Mouse (Mus musculus) T-helper 17 cell (primary cell): ENCODE results near the gene Lzts3.

Experiments
- in situ Hi-C, 2 experiments: fragments of 300-600 bp; cut with MboI, MseI; formaldehyde crosslinking; loops; 1 replicate in 1 of 2; 2 replicates in 1 of 2; pipeline ENCODE4 v1.15.1; 2025; ENCODE audit warnings: high pct_unique_total_duplicates in 2 of 2

Lzts3 gene

DNA sequence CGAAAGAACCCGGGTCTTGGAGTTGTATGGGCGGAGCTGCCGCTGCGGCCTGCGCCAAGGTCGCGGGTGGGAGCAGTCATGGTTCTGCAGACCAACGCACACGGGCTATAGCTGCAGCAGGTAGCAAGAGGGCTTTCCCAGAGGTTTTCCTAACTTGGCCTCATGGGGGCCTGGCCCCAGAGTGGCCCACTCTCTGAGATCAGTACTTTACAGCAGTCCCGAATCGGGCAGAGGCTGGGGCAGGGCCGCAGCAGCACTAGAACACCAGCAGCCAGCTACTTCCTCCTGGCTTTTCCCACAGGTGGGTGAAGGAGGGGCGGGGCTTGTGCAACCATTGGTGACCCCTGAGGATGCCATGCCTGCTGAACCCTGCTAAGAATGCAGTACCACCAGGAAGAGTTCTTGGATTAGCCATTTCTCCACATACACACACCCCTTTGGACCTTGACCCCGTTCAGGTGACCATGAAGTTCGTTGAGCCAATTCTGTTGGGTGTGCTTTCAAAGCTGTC, 4.4 kb downstream of the Lzts3 start:
- in situ Hi-C loops: loop anchor here in 1 of 2 experiments (5.0 kb wide), 1 partner anchor 59 kb away; the partner anchor contains the start of gene Slc4a11

DNA sequence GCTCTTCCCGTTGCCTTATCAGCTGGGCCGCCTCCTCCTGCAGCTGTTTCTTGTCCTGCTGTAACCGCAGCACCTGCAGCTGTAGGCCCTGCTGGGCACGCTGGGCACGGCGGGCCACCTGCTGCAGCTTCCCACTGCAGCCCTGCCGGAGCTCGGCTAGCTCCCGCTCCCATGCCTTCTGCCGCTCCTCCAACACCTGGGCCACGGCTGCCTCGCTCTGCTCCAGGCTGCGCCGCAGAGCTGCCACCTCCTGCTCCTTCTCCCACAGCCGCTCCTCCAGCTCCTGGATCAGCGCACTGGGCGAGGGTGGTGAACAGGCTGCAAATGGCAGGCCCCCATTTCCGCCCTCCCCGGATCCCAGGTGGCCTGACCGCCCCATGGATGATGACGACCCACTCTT, 6.8 kb downstream of the Lzts3 start:
- in situ Hi-C loops: loop anchor here in 1 of 2 experiments (5.0 kb wide), 1 partner anchor 61 kb away; the partner anchor contains the start of gene Slc4a11

DNA sequence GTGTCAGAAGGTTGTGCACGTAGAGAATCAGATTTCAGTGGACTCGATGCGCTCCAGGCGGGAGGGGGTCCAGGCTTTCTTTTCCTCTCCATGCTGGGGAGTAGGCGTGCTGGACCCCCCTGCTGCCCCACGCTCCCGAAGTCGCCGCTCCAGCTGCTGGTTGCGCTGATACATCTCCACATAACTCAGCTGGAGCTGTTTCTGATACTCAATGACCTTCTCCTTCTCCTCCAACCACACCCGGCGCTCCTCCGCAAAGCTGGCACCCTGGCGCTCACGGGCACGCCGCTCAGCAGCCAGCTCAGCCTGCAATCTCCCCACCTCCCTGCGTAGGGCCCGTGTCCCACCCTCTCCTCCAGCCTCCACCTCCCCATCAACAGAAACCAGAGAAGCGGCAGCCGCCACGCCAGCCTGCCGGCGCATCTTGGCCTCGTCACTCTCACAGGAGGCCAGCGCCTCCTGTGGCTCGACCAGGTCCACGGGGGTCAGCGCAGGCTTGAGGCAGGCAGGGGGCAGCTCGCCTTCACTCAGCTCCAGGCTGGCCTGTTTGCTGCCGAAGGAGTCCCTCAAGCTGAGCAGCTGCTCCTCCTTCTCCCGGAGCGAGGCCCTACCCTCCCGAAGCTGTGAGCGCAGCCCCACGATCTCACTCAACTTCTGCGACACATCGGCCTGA, 7.7 kb downstream of the Lzts3 start:
- in situ Hi-C loops: loop anchor here in 1 of 2 experiments (5.0 kb wide), 1 partner anchor 62 kb away; the partner anchor contains the start of gene Slc4a11

DNA sequence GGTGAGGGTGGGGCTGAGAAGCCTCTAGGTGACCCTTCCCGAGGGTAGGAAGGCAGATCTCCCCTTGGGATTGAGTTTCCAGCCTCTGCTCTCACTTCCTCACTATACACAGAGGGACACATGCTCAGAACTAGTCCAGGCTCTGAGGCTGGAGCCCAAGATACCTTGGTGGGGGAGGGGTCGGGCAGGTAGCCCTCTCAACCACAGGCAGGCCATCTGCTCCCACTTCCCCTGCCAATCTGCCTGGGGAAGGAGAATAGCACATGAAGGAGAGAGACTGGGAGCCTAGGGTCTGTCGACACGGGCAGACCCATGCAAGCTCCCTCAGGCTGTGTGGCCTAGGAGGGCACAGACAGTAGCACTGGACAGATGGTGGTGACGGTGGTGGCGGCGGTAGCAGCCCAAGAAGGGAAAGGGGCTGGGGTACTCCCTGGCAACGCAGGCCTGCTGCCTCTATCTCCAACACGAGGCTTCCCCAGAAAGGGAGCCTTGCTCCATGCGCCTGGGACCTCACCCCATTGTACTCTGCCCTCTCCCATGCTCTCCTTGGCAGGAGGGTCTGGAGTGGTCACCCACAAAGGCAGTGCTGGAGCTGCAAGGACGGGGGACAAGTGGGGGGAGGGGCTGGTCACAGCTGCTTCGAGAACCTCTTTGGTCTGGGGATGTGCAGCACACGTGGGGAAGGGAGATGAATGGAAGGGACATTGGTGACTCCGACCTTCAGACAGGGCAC, 8.4 kb downstream of the Lzts3 start:
- in situ Hi-C loops: no loop called here

DNA sequence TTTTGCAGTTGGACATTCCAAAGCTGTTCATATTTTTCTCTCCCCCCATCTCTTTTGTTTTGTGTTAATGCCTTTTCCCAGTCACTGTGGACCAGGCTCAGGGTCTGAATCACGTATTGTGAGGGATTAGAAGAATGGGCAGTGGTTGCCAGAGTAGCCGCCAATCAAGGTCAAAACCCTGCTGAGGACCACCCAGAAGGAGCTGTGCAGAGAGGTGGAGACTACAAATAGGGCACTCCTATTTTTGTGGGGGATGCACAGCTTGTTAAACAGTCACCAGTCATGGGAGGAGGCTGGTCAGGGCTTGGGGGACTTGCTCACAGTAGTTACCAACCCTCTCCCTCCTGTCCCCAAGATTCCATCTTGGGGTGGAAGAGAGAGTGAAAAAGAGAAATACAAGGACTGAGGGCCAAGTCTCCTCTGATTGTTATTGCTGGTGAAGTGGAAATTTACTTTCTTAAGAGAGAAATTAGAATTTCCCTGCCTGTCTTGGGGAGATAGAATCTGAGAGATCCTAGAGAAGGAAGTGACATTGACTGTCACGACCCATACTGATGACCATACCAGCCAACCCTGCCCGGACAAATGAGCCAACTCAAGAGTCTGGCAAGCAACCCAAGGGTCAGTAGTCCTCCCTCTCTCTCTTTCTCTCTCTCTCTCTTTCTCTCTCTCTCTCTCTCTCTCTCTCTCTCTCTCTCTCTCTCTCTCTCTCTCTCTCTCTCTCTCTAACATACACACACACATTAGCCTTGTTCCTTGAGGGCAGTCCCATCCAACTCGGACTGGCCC, 9.5 kb downstream of the Lzts3 start:
- in situ Hi-C loops: no loop called here

DNA sequence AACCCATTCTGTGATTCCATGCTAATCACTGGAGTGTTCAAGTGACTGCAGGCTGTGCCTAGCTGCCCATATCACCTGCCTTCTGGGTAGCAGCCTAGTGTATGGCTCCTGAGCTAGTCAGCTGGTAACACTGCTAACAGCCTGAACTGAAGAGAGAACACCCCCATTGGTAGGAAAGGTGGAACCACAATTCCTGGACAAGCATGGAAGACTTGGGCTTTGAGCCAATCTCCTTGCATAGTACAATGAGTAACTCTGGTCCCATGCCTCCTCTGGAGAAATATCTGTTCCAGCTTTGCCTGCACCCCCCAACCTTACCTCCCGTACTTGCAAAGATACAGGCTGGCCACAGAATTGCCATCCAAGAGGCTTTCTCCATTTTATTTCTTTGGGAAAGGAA, 10.2 kb downstream of the Lzts3 start:
- in situ Hi-C loops: no loop called here

DNA sequence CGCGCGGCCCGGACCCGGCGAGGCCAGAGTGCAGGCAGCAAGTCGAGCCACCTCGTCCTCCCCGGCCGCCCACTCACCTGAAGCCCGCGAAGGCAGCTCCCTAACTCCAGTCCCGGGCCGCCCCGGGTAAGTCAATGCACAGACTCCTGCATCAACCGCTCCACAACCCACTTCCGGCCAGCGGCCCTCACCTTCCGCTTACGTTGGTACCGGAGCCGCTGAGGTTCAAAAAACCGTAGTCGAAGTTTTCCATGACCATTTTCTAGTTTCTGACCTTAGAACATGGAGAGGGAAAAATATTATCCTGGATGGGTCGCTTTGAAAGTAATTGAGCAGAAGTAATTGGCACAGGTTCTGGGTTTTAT, 12.8 kb downstream of the Lzts3 start, which contains the start of the genes Fastkd5 and Ubox5:
Gene Fastkd5, minus strand, starts transcription at position 189 of the 365 bp plus-strand sequence.
Gene Ubox5, minus strand, starts transcription at position 200 of the 365 bp plus-strand sequence.
- in situ Hi-C loops: loop anchor here in 1 of 2 experiments (10.0 kb wide), 1 partner anchor 1235 kb away; no protein-coding TSS in a partner anchor

DNA sequence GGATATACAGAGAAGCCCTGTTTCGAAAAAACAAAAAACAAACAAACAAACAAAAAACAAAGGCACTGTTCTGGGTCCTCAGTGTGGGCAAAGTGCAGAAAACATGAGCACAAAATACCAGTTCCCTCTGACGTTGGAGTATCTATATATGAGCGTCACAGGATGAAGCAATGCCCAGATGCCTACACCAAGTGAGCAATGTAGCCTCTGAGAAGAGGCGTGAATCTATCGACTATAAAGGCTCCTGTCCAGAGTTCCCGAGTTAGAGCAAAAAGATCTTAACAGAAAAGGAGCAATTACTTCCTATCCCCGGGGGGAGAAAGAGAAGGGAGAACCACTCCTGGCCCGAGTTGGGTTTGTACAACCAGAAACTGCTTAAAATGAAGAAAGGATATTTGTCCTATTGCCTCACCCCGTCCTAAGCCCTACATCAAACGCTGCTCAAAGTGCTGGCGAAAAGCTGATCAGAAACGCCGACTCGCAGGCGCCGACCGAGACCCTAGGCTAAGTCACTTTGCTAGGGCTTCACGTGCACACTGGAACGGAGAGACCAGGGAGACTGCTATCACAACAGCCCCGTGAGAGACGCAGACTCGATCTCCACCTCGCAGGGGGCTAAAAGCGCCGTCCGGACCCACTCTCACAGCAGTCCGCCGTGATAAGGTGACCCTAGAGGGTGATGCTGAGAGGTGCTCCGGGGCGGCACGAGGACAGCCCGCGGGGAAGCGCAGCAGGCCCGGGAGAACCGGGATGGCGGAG, 13.3 kb downstream of the Lzts3 start:
- in situ Hi-C loops: loop anchor here in 1 of 2 experiments (10.0 kb wide), 1 partner anchor 1234 kb away; no protein-coding TSS in a partner anchor

DNA sequence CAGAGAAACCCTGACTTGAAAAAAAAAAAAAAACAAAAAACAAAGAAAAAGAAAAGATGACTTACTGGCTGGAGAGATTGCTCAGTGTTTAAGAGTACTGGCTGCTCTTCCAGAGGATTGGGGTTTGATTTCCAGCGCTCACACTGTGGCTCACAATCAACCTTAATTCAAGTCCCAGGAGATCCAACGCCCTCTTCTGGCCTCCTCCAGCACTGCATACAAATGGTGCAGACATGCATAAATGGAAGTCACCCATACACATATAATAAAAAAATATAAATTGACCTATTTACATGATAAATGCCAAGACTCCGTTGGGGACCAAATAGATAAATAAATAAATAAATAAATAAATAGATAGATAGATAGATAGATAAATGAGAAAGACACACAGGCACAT, 14.2 kb downstream of the Lzts3 start:
- in situ Hi-C loops: loop anchor here in 1 of 2 experiments (10.0 kb wide), 1 partner anchor 1234 kb away; no protein-coding TSS in a partner anchor

DNA sequence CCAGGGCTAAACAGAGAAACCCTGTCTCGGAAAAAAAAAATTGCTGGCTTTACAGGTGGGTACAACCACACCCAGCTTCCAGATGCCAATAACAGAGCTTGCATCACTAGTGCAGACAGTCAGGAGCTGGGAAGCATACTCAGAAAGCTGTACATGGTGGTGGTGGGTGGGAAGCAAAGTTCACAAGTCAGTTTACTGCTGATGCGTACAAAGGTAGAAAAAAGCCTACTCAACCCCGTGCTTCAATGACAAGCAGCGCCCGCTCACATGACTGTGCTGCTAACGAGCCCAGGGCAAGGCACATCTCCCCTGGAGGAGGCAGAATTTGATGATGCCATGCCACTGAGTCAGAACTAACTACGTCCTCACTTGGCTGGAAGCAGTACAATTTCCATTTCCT, 23.6 kb downstream of the Lzts3 start:
- in situ Hi-C loops: loop anchor here in 1 of 2 experiments (10.0 kb wide), 1 partner anchor 146 kb away; no protein-coding TSS in a partner anchor

DNA sequence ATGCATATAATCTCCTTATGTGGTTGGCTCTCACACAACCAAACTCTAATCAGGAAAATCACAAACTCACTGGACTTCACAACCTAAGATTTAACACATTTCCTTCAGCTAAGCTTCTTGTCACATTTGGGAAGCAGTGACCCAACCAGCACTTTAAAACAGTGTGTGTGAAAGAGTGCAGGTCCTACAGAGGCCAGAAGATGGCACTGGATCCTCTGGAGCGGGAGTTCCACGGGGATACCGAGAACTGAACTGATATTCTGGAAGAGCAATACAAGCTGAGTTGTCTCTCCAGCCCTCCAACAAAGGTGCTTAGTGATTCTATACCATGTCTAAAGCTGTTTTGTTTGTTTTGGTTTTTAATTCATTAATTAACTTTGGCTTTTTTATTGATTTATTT, 29.5 kb downstream of the Lzts3 start:
- in situ Hi-C loops: loop anchor here in 1 of 2 experiments (10.0 kb wide), 1 partner anchor 152 kb away; no protein-coding TSS in a partner anchor

DNA sequence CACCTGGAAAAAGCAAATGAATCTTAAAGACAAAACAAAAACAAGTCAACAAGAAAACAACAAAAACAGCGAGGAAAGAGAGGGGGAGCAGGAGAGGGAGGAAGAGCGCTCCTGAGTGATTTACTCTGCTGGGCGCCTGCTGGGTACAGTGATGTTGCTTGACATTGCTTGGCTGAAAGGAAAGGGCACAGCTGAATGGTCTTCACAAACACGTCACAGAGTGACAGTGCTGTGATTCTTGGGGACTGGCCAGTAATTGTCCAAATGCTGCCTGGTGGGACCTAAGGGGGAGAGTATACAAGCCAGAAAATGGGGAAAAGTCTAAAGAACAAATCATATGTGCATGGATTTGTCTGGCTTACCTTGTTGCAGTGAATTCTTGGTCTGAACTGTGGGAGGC, 40.4 kb downstream of the Lzts3 start:
- in situ Hi-C loops: loop anchor here in 1 of 2 experiments (10.0 kb wide), 1 partner anchor 1563 kb away; no protein-coding TSS in a partner anchor

DNA sequence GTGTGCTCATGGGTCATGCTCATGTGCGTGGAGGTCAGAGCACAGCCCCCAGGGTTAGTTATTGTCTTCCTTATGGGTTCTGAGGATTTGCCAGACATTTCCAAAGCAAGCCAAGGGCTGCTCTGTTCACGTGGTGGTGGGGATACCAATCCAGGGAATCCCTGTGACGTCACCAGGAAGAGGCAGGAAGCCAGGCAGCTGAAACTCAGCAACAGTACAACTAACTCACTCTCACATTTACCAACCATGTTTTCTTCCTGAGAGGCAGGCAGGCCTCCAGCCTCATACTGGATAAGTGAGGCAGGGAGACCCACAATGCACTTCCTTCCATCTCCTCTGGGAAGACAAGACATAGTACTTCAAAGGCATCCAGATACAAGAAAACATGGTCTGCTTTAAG, 44.2 kb downstream of the Lzts3 start:
- in situ Hi-C loops: no loop called here

DNA sequence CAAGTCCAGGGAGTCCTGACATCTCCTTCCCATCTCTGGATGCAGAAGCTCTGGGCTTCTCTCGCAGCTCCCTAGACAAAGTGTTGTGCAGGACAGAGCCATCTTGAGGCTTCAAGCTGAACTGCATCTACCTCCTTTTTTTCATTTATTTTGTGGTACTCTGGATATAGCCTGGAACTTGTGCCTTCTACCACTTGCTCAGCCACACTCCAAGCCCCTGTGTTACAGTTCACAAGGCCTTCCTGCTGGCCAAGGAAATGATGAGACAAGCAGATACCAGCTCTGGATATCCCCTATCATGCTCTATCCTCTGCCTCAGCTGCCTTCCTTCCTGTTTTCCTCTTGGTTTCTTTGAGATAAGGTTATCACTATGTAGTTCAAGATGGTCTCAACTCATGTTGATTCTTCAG, 45.0 kb downstream of the Lzts3 start:
- in situ Hi-C loops: no loop called here

DNA sequence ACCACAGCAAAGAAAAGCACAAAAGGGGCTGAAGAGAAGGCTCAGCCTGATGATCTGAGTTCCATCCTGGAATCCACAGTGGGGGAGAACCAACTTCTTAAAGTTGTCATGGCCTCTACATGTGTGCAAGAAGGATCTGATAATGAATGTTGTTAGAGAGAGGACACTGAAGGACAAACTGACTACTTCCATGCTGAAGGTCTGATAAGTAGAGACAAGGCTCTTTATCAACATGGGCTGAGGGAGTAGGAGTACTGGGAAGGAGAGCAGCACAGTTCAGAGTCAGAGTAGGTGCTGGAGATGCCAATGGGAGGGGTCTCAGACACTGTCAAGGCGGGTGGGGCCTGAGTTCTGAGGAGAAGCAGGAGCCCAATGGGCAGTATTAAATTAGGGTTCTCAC, 47.0 kb downstream of the Lzts3 start:
- in situ Hi-C loops: no loop called here

DNA sequence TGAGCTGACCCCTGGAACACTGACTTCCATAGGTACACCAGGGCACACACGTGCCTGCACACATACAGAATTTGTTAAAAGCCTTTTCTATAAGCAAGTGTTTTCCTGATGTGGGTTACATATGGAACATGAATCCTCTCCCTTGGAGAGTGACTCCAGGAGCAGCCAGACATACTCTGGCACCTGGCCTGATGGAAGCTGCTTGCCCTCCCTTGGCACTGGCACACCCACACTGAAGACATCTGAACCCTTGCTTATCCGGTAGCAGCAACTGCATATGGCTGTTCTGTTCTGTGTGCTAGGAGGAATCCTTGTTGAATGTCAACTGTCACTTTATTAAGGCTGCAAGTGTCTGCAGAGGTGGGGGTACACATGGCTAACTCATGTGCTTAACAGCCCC, 51.6 kb downstream of the Lzts3 start:
- in situ Hi-C loops: no loop called here

DNA sequence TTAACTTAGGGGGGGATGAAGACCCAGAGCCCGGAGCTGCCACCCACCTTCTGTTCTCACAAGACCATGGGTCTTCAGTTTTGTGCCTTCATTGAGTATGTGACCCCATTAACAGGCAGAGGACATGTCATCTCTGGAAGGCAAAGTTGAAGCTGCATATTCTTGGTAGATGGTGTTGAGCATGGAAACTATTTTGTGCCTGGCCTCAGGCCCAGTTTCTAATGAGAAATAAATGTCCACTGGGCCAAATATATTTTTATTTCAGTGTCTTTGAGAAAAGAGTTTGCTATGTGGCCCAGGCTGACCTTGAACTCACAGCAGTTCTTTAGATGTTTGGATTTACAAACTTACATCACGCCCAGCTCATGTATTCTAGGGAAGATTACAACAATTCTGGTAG, 52.8 kb downstream of the Lzts3 start:
- in situ Hi-C loops: no loop called here

DNA sequence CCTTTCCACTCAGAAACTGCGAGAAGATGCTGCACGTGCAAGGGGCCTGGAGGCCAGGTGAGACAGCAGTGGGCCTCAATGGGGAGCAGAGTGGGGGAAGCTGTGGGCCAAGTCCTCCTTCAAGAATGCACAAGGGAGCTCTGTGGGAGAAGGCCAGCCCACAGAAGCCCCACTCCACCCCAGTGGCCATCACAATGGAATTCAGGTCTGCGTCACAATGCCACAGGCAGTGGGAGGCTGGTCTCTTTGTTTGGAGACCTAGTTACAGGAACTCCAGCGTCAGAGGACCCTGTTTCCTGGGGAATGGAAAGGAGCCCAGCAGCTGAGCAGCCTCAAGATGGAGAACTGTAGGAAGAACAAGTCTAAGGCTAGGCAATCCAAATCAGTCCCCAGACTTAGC, 53.4 kb downstream of the Lzts3 start:
- in situ Hi-C loops: no loop called here

DNA sequence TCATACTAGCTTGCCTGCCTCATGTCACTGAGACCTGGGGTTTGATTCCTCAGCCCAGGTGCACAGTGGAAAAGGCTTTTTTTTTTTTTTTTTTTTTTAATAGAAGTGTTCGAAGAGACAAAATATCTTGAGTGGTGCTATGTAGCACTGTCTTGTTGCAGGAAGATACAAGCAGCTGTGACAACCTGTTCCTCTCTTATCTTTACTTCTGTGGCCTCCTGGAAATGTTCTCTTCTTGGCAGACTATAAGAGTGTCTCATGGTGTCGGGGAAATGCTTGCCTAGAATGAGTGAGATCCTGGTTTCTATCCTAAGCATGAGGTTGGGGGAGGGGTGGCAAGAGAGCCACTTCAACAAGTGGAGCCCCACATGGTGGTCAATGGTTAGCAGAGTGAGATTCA, 54.2 kb downstream of the Lzts3 start:
- in situ Hi-C loops: no loop called here

DNA sequence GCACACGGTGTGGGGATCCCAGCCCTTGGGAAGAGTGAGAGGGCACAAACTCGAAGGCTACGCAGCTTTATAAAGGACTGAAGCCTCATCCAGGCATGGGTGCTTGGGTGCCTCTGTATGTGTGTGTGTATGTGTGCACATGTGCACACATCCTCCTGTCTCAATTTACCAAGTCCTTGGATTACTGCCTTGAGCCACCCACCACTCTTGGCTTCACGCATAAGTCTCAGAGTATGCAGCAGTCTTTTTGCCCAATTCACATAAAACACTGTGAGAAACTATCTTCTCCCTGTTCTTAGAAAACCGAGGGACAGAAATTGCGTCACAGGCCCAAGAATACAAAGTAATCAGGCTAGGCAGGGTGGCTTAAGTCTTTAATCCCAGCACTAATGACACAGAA, 56.6 kb downstream of the Lzts3 start:
- in situ Hi-C loops: no loop called here
